Mouse (Mus musculus) MEL (cell line): ENCODE results near the gene Rnase4.

Experiments used
- CHD1 ChIP-seq: IDR thresholded peaks from 2 replicates; pipeline ENCODE4 v1.6.1; 2012; ENCODE audit warnings: low read depth, mild to moderate bottlenecking, inconsistent platforms, low read length, improper control_type of control experiment
- CTCF ChIP-seq, 3 experiments: IDR thresholded peaks in 2 of 3; conservative IDR thresholded peaks in 1 of 3; 2 replicates each; pipeline ENCODE4 v1.5.1; 2011 to 2012; ENCODE audit warnings: low read length in 3 of 3, low read depth in 2 of 3, mild to moderate bottlenecking in 2 of 3, improper control_type of control experiment in 1 of 3, inconsistent platforms in 1 of 3, mixed read lengths in 1 of 3, moderate library complexity in 1 of 3; ENCODE audit not compliant: control insufficient read depth in 1 of 3, insufficient read depth in 1 of 3, poor library complexity in 1 of 3, severe bottlenecking in 1 of 3
- EP300 ChIP-seq, 2 experiments: IDR thresholded peaks; 2 replicates each; pipeline ENCODE4 v1.6.1; 2011; ENCODE audit warnings: improper control_type of control experiment in 2 of 2, low read length in 2 of 2, low read depth in 1 of 2, mild to moderate bottlenecking in 1 of 2
- MAX ChIP-seq: IDR thresholded peaks from 2 replicates; pipeline ENCODE4 v1.6.1; 2011; ENCODE audit warnings: low read length, improper control_type of control experiment
- MAZ ChIP-seq: IDR thresholded peaks from 2 replicates; pipeline ENCODE4 v1.6.1; 2012; ENCODE audit warnings: low read depth, mild to moderate bottlenecking, inconsistent platforms, low read length, improper control_type of control experiment
- MEF2A ChIP-seq: IDR thresholded peaks from 2 replicates; pipeline ENCODE4 v1.6.1; 2014; ENCODE audit warnings: low read depth, mild to moderate bottlenecking, inconsistent platforms, low read length, improper control_type of control experiment; ENCODE audit not compliant: poor library complexity, insufficient replicate concordance, severe bottlenecking; ENCODE audit errors: extremely low read depth
- POLR2A ChIP-seq, 2 experiments: IDR thresholded peaks; 2 replicates each; pipeline ENCODE4 v1.6.1; 2011 to 2012; ENCODE audit warnings: low read length in 2 of 2, mild to moderate bottlenecking in 2 of 2, control low read depth in 1 of 2, improper control_type of control experiment in 1 of 2, low read depth in 1 of 2, moderate library complexity in 1 of 2; ENCODE audit not compliant: control insufficient read depth in 1 of 2, insufficient read depth in 1 of 2, poor library complexity in 1 of 2
- POLR2AphosphoS2 ChIP-seq: IDR thresholded peaks from 2 replicates; pipeline ENCODE4 v1.6.1; 2011; ENCODE audit warnings: low read length, improper control_type of control experiment
- TBP ChIP-seq: IDR thresholded peaks from 2 replicates; pipeline ENCODE4 v1.8.0; 2011; ENCODE audit warnings: low read depth, low read length, improper control_type of control experiment
- ZC3H11A ChIP-seq: IDR thresholded peaks from 2 replicates; pipeline ENCODE4 v1.6.1; 2012; ENCODE audit warnings: low read depth, mild to moderate bottlenecking, inconsistent platforms, low read length, improper control_type of control experiment
- ZNF384 ChIP-seq: IDR thresholded peaks from 2 replicates; pipeline ENCODE4 v1.6.1; 2012; ENCODE audit warnings: low read depth, mild to moderate bottlenecking, inconsistent platforms, low read length, improper control_type of control experiment

DNA sequence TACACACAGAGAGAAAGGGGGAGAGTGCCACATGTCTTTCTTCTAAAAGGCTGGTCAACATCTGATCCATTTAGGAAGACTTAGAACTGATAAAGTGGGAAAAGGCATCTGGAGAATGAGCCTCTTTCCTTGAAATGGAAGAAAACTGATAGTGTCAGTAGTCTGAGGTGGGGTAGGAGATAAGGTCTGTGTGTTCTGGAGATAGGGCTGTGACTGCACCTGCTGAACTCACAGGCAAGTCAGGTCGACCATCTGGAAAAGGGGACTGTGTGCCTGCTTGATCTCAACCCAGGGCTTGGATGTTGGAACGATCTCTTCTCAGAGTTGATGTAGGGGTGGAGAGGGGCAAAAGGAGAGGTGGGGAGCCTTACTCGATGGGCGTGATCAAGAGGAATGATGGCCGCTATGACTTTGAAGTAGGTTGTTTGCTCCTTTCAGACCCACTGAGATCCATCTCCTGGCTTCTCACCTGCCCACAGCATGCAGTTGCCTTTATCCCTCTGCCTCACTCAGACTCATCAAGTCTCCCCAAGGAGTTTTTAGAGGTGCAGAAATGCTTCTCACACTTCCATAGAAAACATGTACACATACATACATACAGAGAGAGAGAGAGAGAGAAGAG lies 61.5 kb downstream of the Rnase4 start:
- TF ChIP-seq EP300 (IDR thresholded peaks at IDR 0.05; ENCODE audit: low read depth in 1 of 2, low read length in 2 of 2) (no peak), POLR2A (IDR thresholded peaks at IDR 0.05; ENCODE audit: control insufficient read depth in 1 of 2, insufficient read depth in 1 of 2, low read depth in 1 of 2, low read length in 2 of 2, poor library complexity in 1 of 2) (no peak), POLR2AphosphoS2 (no peak), CHD1 (no peak), TBP (no peak), MAX (no peak), ZC3H11A (no peak), ZNF384 (no peak), CTCF (IDR thresholded peaks at IDR 0.05 in 2 of 3, conservative IDR thresholded peaks at IDR 0.05 in 1 of 3; ENCODE audit: control insufficient read depth in 1 of 3, insufficient read depth in 1 of 3, low read depth in 2 of 3, low read length in 3 of 3, poor library complexity in 1 of 3, severe bottlenecking in 1 of 3) (no peak), MEF2A (no peak), MAZ (no peak)
